Mouse (Mus musculus): Measurements from ENCODE around the gene Hist1h2ad. TPM values are rescaled to one million over a fixed set of nuclear protein-coding genes. Genes with fewer than 3 reads are reported as not detected.
"Not testable (repeated sequence)": the region's sequence is repeated elsewhere in the genome, so short reads cannot be mapped to it uniquely, and the experiment has no call there.

Hist1h2ad gene
- total RNA-seq, 2 experiments from 2014 or later, result 3.6 to 93.7 TPM

DNA sequence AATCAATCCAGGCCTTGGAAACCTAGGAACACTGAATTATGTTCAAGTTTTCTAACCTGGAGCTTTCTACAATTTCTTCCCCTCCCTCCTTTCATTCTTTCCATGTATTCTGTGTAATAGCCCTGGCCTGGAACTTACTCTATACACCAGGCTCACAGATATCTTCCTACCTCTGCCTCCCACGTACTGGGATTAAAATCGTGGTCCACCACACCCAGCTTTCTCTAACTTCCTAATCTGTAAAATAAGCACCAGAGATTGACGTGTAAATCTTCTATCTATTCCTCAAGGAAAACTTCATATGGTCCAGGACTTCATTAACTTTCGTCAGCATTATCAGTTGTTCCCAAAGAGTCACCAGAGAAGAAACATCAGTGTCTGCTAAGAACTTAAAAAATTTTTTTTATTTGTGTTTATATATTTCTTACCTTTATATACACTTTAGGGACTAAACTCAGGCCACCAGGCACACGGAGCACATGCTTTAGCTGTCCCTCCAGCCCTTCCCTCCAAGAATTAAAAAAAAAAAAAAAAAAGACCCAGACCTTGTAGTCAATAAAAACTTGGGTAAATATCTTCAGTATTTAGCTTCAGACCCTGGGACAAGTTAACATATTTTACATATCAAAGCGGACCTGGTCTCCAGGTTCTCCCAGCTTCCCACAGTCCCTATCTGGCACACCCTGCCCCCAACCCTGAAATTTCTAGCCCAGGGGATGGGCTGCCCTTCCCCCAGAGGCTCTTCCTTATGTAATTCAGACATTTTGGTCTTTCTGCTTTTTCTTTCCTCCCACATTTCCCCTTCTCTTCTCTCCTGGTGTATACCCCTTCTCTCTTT is 8.3 kb downstream of the Hist1h2ad start:
- ATAC-seq (ENCODE audit: poor library complexity, severe bottlenecking), result no peak

GRCm38 (mm10) chr13:23583387-23584068 is 9.3 kb downstream of the Hist1h2ad start:
- ATAC-seq (ENCODE audit: poor library complexity, severe bottlenecking), result no peak

GRCm38 (mm10) chr13:23584331-23584730 is 10.2 kb downstream of the Hist1h2ad start:
- no peak for ATAC-seq (ENCODE audit: poor library complexity, severe bottlenecking)

DNA sequence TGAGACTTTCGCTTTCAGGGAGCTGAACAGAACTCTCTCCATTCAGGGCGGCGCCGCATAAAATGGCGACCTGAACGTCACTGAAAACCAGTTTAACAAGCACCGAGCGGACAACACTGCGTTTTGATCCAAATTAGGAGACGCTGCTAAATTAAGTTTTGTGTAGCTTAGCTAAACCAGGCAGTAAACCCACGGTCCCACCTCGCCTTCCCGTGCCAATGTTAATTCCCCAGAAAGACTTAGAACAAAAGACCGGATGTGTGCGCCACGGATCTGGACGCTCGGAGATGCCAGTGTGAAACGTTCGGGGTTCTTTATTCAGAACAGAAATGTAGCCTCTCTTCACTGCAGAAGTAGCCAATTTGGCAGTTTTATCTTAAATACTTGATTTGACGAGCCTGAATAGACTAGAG is 10.9 kb downstream of the Hist1h2ad start:
- ATAC-seq (ENCODE audit: poor library complexity, severe bottlenecking), result peak; percentile 36

DNA sequence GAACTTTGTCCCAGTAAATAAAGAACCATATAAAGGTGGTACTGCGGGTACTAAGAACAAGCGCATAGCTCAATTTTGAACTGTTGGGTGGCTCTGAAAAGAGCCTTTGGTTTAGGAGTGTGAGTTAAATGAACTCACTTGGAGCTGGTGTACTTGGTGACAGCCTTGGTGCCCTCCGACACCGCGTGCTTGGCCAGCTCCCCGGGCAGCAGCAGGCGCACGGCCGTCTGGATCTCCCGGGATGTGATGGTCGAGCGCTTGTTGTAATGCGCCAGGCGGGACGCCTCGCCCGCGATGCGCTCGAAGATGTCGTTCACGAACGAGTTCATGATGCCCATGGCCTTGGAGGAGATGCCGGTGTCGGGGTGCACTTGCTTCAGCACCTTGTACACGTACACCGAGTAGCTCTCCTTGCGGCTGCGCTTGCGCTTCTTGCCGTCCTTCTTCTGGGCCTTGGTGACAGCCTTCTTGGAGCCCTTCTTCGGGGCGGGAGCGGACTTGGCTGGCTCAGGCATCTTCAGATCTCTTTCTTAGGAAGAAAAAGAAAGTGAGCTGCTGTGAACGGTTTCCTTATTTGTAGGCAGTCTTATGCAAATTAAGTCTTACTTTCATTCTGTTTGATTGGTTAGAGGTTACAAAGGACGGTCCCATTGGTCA is 11.4 kb downstream of the Hist1h2ad start:
- peak; percentile 73 for ATAC-seq (ENCODE audit: poor library complexity, severe bottlenecking)

DNA sequence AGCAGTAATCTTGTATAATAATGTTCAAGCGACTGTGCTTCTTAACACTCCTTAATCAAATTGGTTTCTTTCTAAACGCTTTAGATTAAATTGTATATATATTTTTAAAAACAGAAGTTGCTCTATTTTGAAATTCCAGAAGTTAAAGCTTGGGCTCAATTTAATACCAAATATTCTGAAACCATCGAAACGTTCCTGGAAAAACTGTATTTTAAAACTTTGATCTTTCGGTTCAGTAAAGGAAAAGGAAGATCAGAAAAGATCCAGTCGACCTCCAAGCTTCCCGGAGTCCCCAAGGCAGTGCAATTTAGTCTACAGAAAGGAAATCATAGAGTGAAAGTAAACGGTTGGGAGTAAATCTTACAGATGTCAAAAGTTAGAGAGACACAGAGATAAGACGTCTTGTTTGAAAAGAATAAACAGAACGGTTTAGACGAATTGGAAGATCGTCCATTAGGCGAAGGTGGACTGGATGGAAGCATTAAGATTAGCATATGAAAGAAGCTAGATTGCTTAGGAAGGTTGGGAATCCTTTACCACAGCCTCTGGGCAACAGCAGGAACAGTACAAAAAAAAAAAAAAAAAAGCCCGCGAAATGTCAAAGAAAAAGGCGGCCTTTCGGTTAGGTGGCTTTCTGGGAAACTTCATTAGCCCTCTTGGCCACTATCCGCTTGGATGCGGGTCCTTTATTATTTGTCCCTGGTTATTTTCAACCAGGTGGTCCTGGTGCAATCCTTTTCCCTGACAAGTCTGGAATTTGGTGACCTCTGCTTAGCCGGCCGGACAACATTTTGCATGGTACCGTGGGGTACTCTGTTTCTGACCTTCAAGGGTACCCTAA is 12.1 kb downstream of the Hist1h2ad start:
- no peak for ATAC-seq (ENCODE audit: poor library complexity, severe bottlenecking)

DNA sequence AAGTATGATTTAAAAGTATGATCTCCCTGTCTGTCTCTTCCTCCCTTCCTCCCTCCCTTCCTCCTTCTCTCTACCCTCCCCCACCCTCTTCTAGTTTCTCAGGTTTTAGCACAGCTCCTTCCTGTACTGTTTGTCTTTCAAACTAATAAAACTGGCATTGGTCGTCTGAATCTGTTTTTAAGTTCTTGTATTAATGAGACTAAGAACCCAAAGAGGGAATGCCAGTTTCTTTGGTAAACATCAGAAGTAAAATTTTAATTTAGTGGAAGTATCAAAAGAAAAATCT is 12.7 kb downstream of the Hist1h2ad start:
- ATAC-seq (ENCODE audit: poor library complexity, severe bottlenecking), result no peak

GRCm38 (mm10) chr13:23591206-23591605 is 17.0 kb downstream of the Hist1h2ad start:
- ATAC-seq (ENCODE audit: poor library complexity, severe bottlenecking), result no peak

- ATAC-seq (ENCODE audit: poor library complexity, severe bottlenecking), result not testable (repeated sequence)
These were observed 17.7 kb downstream of the Hist1h2ad start for GRCm38 (mm10) chr13:23591886-23592285.

DNA sequence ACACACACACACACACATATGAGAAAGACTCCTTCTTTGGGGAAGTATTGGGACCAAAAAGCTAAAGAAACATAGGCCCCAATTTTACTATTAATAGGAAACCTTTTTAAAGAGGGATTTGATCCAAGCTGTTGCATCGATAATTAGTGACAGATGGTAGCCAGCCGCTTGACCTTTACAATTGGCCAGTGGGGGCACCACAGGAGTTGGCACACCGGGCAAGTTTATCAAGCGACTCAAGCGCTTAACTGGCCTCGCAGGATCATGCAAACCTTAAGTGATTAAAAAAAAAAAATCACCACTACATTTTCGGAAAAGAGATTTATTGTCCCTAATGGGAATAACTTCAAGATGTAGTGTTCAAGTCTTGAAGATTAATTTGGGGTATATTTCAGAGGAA is 18.4 kb downstream of the Hist1h2ad start:
- ATAC-seq (ENCODE audit: poor library complexity, severe bottlenecking), result no peak

DNA sequence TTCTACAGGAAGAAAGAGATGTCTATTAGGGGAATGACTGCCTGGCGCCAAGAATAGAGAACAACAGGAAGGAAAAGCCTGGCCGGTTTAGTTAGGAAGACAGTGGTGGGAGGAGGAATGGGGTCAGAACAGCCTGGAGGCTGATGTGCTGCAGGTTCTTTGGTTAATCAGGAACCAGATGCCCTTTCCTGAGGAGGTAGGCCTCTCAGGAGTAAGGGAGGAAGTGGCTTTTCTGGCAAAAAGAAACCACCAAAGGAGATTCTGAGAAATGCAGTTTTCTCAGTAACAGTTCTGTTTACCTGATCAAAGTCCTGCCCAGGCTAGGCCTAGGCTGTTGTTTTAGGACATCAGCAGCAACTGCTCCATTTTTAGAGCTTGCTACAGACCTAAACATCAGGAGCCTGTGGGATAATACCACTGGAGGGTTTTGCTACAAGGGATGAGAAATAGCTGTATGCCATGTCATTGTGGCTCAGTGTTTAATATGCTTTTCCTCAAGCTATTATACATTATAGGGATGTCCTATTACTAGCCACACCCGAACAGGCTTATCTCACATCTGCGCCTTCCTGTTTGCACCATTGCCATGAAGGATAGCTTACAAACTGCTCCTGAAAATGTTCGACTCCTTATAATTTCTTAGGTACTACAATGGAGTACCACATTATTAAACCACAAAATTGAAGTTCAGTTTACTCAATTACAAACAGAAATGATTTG is 19.0 kb downstream of the Hist1h2ad start:
- ATAC-seq (ENCODE audit: poor library complexity, severe bottlenecking), result no peak

DNA sequence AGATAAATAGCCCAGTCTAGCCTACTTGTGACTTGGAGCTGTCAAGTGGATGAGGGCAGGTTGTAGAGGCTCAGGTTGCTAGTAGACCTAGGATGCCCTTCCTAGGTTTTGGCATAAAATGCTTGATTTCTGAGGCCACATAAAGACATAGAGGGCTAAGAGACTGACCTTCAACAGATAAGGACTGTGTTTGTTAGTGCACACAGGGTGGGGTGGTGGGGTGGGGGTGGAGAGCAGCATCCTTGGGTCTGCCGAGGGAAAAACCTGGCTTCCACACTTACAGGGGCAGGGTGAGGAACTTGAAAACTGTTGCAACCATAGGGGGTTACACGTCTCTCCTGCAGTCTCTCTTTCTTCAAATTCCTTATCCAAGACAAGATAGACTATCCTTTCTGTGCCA is 21.0 kb downstream of the Hist1h2ad start:
- no peak for ATAC-seq (ENCODE audit: poor library complexity, severe bottlenecking)

DNA sequence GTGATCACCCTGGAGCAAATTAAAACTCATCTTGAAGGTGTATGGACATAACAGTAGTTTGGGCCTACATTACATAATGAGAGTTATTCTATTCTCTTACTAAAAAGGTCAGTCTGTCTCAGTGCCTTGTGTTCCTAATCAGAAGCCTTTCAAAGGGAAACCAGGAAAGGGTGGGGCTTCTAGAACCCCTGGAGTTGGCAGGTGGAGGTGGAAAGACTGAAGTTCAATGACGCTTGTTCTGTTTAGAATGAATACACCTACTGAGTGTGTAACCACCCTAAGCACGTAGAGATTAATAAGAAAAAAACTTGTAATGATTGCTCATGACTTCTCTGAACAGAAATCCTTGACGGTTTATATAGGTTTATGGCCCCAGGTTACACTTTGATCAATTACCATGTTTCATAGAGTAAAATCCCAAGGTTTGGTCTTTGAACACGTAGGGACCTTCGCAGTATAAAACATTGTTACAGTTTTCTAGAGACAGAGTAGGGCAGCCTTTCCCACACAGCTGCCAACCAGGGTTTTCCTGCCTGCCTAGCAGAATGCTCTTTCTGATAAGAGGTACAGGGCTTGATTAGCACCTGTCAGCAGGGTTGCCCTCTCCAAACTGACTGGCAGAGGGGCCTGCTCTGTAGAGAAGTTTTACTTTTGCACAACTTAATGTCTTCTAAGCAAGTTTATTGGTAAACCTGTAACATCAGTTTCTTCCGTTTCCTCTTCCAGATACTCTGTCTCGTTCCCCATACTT is 21.6 kb downstream of the Hist1h2ad start:
- ATAC-seq (ENCODE audit: poor library complexity, severe bottlenecking), result no peak

- ATAC-seq (ENCODE audit: poor library complexity, severe bottlenecking), result peak; percentile 80
These were observed 23.8 kb downstream of the Hist1h2ad start for GRCm38 (mm10) chr13:23597957-23598356.

GRCm38 (mm10) chr13:23603182-23603699 is 29.1 kb downstream of the Hist1h2ad start:
- ATAC-seq (ENCODE audit: poor library complexity, severe bottlenecking), result no peak

GRCm38 (mm10) chr13:23604452-23604851 is 30.3 kb downstream of the Hist1h2ad start:
- no peak for ATAC-seq (ENCODE audit: poor library complexity, severe bottlenecking)

DNA sequence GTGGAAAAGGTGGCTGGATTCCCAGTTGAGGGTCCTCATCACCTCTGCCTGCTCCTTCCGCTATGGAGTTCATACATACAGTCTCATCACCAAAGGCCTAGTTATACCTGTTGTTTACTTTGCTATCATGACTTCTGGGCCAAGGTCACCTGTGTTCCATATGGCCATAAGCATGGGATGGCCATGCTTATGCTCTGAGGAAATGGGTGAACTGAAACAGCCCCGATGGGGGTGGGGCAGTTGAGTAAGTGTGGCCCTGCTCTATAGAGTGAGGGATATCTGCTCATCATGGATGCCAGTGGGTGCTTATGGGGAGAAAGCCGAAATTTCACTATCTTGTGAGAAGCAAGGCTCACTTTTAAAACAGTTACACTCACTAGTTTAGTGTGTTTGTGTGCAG is 30.9 kb downstream of the Hist1h2ad start:
- ATAC-seq (ENCODE audit: poor library complexity, severe bottlenecking), result no peak

- peak; percentile 35; the same call in 1 of the 2 replicates for ATAC-seq (ENCODE audit: poor library complexity, severe bottlenecking)
These were observed 35.0 kb downstream of the Hist1h2ad start for GRCm38 (mm10) chr13:23609209-23609608.

DNA sequence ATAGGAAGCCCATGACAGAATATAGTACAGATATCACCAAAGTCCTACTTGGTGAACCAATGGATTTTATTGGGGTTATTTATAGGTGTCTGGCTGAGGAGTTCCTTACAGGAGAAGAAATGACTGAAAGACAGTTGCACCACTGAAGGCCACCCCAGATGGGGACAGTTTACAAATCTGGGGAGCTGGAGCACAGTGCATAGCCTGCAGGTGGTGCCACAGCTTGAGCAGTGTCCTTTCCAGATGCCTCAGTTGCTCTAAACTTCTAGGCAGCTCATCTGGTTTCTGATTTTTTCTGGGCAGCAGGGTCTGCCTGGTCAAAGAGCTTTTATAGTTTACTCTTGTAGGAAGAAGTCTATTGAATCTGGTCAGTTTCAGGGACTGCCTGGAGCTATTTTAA is 35.7 kb downstream of the Hist1h2ad start:
- ATAC-seq (ENCODE audit: poor library complexity, severe bottlenecking), result no peak
